Mouse (Mus musculus) myocyte (in vitro differentiated cells): Measurements from ENCODE around the gene Pnmal2. TPM values are rescaled to one million over a fixed set of nuclear protein-coding genes. Genes with fewer than 3 reads are reported as not detected.

ENCODE experiments used
- H3K27me3 ChIP-seq: one replicate; pipeline ENCODE4 v1.6.1; 2011; ENCODE audit not compliant: control insufficient read depth, insufficient read depth, insufficient read length
- H3K36me3 ChIP-seq: one replicate; pipeline ENCODE4 v1.6.1; 2011; ENCODE audit not compliant: control insufficient read depth, insufficient read depth
- H3K4me2 ChIP-seq: one replicate; pipeline ENCODE4 v1.6.1; 2011; ENCODE audit warnings: low read depth, control low read depth
- H3K4me3 ChIP-seq: one replicate; pipeline ENCODE4 v1.5.1; 2011; ENCODE audit warnings: mild to moderate bottlenecking, control low read depth, moderate library complexity
- H3K79me2 ChIP-seq: one replicate; pipeline ENCODE4 v1.6.1; 2011; ENCODE audit not compliant: control insufficient read depth, insufficient read depth
- H3ac ChIP-seq: one replicate; pipeline ENCODE4 v1.6.1; 2011; ENCODE audit not compliant: control insufficient read depth, insufficient read length
- CEBPB ChIP-seq: IDR thresholded peaks from 2 replicates; pipeline ENCODE4 v1.6.1; 2011; ENCODE audit warnings: mild to moderate bottlenecking, moderate library complexity; ENCODE audit not compliant: poor library complexity, insufficient read depth, severe bottlenecking
- E2F4 ChIP-seq: IDR thresholded peaks from one replicate; pipeline ENCODE4 v1.6.1; 2011; ENCODE audit warnings: mild to moderate bottlenecking, control low read depth, moderate library complexity; ENCODE audit not compliant: insufficient read depth
- MAX ChIP-seq: IDR thresholded peaks from one replicate; pipeline ENCODE4 v1.6.1; 2011; ENCODE audit warnings: low read depth, mild to moderate bottlenecking, control low read depth
- MYOD1 ChIP-seq, 3 experiments: IDR thresholded peaks; one replicate each; pipeline ENCODE4 v1.6.1; 2011; ENCODE audit warnings: control low read depth in 2 of 3, low read depth in 2 of 3, mild to moderate bottlenecking in 2 of 3, moderate library complexity in 1 of 3; ENCODE audit not compliant: insufficient read length in 2 of 3, control insufficient read depth in 1 of 3
- MYOG ChIP-seq, 3 experiments: IDR thresholded peaks; one replicate each; pipeline ENCODE4 v1.6.1; 2011; ENCODE audit warnings: control low read depth in 2 of 3, low read depth in 2 of 3, mild to moderate bottlenecking in 2 of 3; ENCODE audit not compliant: insufficient read length in 2 of 3, control insufficient read depth in 1 of 3, insufficient read depth in 1 of 3
- POLR2A ChIP-seq: IDR thresholded peaks from one replicate; pipeline ENCODE4 v1.6.1; 2011; ENCODE audit warnings: low read depth, mild to moderate bottlenecking, control low read depth, moderate library complexity; ENCODE audit not compliant: insufficient read length
- POLR2AphosphoS2 ChIP-seq: IDR thresholded peaks from one replicate; pipeline ENCODE4 v1.6.1; 2011; ENCODE audit warnings: low read depth, control low read depth; ENCODE audit not compliant: insufficient read length
- REST ChIP-seq: IDR thresholded peaks from one replicate; pipeline ENCODE4 v1.6.1; 2011; ENCODE audit warnings: mild to moderate bottlenecking, control low read depth, moderate library complexity; ENCODE audit not compliant: insufficient read depth, insufficient read length
- SRF ChIP-seq: IDR thresholded peaks from one replicate; pipeline ENCODE4 v1.6.1; 2011; ENCODE audit warnings: low read depth; ENCODE audit not compliant: control insufficient read depth, insufficient read length
- TCF12 ChIP-seq: IDR thresholded peaks from one replicate; pipeline ENCODE4 v1.6.1; 2011; ENCODE audit warnings: mild to moderate bottlenecking, control low read depth; ENCODE audit not compliant: poor library complexity, insufficient read depth, severe bottlenecking
- TCF3 ChIP-seq: IDR thresholded peaks from one replicate; pipeline ENCODE4 v1.6.1; 2011; ENCODE audit warnings: low read depth, control low read depth; ENCODE audit not compliant: insufficient read length
- USF1 ChIP-seq: IDR thresholded peaks from one replicate; pipeline ENCODE4 v1.6.1; 2011; ENCODE audit warnings: low read depth, mild to moderate bottlenecking, control low read depth, moderate library complexity
- polyA plus RNA-seq: library from polyadenylated mRNA; unstranded; fragments of >200 nt; fragmentation: generic; extraction: Trizol; gene quantifications from one replicate; pipeline ENCODE4 v1.2.1, GENCODE M21; 2012; ENCODE audit warnings: missing spikeins

The Pnmal2 gene
- polyA plus RNA-seq, 1 experiment: 44.4 TPM

DNA sequence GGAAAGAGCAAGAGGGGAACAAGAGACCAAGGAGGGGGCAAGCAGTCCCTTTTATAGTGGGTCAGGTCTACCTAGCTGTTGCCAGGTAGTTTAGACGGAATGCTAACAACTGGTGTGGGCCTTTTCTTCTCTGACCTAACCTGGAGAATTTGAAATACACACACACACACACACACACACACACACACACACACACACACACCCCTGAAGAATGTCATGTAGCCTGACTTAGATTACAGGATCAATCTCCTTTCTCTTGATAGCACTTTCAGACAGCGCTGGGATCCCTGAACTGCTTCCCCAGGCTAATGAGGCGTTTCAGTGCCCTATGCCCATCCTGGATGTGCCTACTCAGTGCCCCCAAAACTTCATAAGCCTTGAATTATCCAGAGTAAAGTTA lies 34.1 kb downstream of the Pnmal2 start:
- Histone ChIP-seq H3K4me3 (no peak overlapping the region), H3ac (no peak overlapping the region), H3K27me3 (no peaks in the 10 kb centered on the region), H3K4me2 (no peak overlapping the region), H3K79me2 (no peaks in the 10 kb centered on the region), H3K36me3 (no peaks in the 10 kb centered on the region)
- TF ChIP-seq POLR2A (no peak), MAX (no peak), REST (no peak), MYOG (IDR thresholded peaks at IDR 0.05; ENCODE audit: control insufficient read depth in 1 of 3, insufficient read depth in 1 of 3, insufficient read length in 2 of 3, low read depth in 2 of 3) (no peak), CEBPB (no peak), SRF (no peak), POLR2AphosphoS2 (no peak), USF1 (no peak), TCF3 (no peak), MYOD1 (IDR thresholded peaks at IDR 0.05; ENCODE audit: control insufficient read depth in 1 of 3, insufficient read length in 2 of 3, low read depth in 2 of 3) (no peak), E2F4 (no peak), TCF12 (no peak)

DNA sequence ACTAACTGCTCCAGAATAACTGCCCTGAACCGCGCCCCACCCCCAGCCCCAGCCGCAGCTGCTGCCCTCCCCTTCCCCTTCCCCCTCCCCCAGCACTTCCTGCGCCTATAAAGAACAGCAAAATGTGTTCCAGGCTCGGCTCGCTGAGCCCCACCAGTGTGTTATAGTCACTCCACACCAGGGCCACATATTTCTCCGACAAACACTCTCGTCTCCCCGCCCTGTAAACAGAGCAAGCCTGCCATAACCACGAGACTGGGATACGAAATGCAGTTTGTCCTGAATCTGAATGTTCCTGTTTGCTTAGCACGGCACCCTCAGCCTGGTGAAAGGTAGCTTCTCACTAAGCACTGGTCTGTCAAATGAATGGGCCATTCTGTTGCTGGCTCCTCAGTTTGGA lies 35.9 kb downstream of the Pnmal2 start:
- Histone ChIP-seq H3K4me2 (peak overlapping the region; percentile 75), H3K79me2 (no peaks in the 10 kb centered on the region), H3ac (no peak overlapping the region), H3K4me3 (no peak overlapping the region), H3K27me3 (no peaks in the 10 kb centered on the region), H3K36me3 (no peaks in the 10 kb centered on the region)
- TF ChIP-seq REST: no peak
- TF ChIP-seq TCF12: peak; percentile 5
- no peak for TF ChIP-seq E2F4
- no peak for TF ChIP-seq MAX
- TF ChIP-seq MYOG (IDR thresholded peaks at IDR 0.05; ENCODE audit: control insufficient read depth in 1 of 3, insufficient read depth in 1 of 3, insufficient read length in 2 of 3, low read depth in 2 of 3): peak in 1 of 3 experiments; percentile 49
- TF ChIP-seq TCF3: no peak
- no peak for TF ChIP-seq USF1
- no peak for TF ChIP-seq SRF
- peak in 2 of 3 experiments; percentile 29 to 74 for TF ChIP-seq MYOD1 (IDR thresholded peaks at IDR 0.05; ENCODE audit: control insufficient read depth in 1 of 3, insufficient read length in 2 of 3, low read depth in 2 of 3)
- TF ChIP-seq POLR2AphosphoS2: no peak
- TF ChIP-seq POLR2A: peak; percentile 18

DNA sequence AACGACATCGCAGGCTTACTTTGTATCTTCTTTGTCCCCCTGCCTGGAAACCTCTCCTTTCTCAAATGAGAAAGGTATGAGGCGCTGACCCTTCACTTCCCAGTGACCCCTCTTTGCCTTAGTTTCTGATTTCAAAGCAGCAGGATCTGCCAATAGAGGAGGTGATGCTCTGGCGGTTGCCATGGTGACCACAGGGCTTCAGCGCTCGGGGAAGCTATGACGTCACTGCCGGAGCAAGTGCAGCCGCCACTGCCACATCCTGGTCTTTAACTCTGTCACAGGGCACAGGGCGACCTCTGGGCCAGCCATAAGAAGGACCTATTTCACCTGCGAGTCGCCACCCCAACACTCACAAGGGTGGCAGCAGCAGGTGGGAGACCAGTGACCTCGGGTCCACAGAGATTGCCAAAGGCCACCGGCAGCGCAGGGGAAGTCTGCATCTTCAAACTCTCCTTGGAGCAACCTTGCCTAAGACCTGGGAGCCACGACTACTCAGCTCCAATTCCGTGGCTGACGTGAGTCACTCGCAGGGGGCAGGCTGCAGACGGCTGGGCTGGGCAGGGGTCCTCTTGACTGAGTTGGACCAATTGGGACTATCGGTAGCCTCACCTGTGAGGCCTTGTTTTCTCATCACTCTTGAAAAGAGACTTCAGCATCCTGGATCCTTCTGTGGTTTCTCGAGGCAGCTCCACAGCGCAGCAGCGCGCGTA lies 38.5 kb downstream of the Pnmal2 start, which contains the start of gene Gm42372:
Gene Gm42372 (plus strand): TSS at position 228 of the 710 bp plus-strand sequence.
- Histone ChIP-seq H3K4me2 (no peak within 1 kb of the TSS), H3K36me3 (no peaks in the 10 kb centered on the region), H3K4me3 (no peak within 1 kb of the TSS), H3K27me3 (no peaks in the 10 kb centered on the region), H3ac (no peak within 1 kb of the TSS), H3K79me2 (no peaks in the 10 kb centered on the region)
- TF ChIP-seq CEBPB (no peak), MYOD1 (IDR thresholded peaks at IDR 0.05; ENCODE audit: control insufficient read depth in 1 of 3, insufficient read length in 2 of 3, low read depth in 2 of 3) (no peak), E2F4 (no peak), POLR2AphosphoS2 (no peak), POLR2A (no peak), SRF (no peak)

- H3K27me3 ChIP-seq: no peaks in the 10 kb centered on the region
- peak overlapping the region; percentile 8 for H3K4me2 ChIP-seq
- TF ChIP-seq TCF12 (no peak), MAX (no peak), SRF (no peak), MYOD1 (IDR thresholded peaks at IDR 0.05; ENCODE audit: control insufficient read depth in 1 of 3, insufficient read length in 2 of 3, low read depth in 2 of 3) (no peak), POLR2AphosphoS2 (no peak), MYOG (IDR thresholded peaks at IDR 0.05; ENCODE audit: control insufficient read depth in 1 of 3, insufficient read depth in 1 of 3, insufficient read length in 2 of 3, low read depth in 2 of 3) (no peak), E2F4 (no peak), USF1 (no peak), REST (no peak), POLR2A (no peak), CEBPB (no peak), TCF3 (no peak)
- no peaks in the 10 kb centered on the region for H3K36me3 ChIP-seq
- no peaks in the 10 kb centered on the region for H3K79me2 ChIP-seq
- no peak overlapping the region for H3K4me3 ChIP-seq
- no peak overlapping the region for H3ac ChIP-seq
Measured at GRCm38 (mm10) chr7:16987541-16988149, 43.2 kb downstream of the Pnmal2 start.
